Mouse (Mus musculus) common myeloid progenitor, adult 5-6 weeks (primary cell): ENCODE measurements at regions not wholly inside any gene's neighbourhood (a gene's known extent, or its start where the extent isn't known, plus 50 kb on each side); places are given as distances from the start of the nearest gene placed in this dataset.
A peak's percentile ranks its signal among the peaks of the same experiment; 100 is the strongest.

ENCODE experiments used
- ATAC-seq: replicated peaks from 2 replicates; pipeline ENCODE4 v1.8.0; 2016; ENCODE audit warnings: low read depth, mild to moderate bottlenecking, moderate TSS enrichment, inconsistent platforms; ENCODE audit not compliant: poor library complexity, severe bottlenecking

- ATAC-seq = no peak
Measured at GRCm38 (mm10) chr6:117275915-117276314, 107.6 kb downstream of the Cxcl12 start.

DNA sequence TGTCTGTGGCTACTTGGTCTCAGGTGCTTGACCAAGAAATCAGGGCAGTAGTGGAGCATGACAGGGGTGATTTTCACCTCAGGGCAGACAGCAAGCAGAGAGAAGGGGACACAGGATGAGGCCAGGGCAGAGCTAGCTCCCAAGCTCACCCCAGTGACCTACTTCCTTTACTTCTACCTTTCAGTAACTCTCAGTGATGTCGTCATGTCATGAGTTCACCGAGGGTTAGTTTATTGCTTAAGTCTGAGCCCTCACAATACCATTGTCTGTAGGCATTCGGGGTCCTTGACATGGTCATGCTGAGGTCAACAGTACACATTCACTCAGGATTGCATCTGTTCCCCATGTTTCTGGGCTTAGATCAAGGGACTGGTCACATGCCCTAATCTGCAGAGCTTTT, 108.5 kb downstream of the Cxcl12 start:
- ATAC-seq = no peak

GRCm38 (mm10) chr6:117279297-117279696, 111.0 kb downstream of the Cxcl12 start:
- no peak for ATAC-seq

DNA sequence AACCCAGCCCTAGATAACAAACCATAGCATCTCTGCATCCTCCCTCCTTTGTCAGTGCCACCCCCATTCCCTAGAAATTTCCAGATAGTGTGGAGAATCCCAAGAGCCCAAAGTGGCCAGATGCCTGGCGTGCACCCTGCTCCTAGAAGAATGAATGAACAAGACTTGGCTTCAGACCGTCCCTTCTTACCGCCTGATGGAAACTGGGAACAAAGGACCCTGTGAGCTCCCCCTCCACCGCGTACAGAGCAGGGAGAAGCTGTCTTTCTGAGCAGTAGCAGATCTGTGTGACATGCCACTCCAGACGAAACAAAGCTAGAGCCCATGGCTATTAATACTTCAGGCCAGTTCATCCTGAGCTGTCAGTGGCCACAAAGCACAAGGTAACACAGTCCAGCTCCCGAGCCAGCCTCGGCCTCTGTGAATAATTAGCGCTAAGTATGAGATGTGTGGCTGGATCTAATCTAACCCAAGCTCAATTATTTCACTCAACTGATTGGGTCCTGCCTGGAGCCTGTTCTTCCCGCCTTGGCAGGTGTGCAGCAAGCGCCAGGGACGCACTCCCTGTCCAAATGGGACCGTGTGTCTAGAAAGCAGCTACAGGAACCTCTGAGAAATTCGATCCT, 111.6 kb downstream of the Cxcl12 start:
- no peak for ATAC-seq

DNA sequence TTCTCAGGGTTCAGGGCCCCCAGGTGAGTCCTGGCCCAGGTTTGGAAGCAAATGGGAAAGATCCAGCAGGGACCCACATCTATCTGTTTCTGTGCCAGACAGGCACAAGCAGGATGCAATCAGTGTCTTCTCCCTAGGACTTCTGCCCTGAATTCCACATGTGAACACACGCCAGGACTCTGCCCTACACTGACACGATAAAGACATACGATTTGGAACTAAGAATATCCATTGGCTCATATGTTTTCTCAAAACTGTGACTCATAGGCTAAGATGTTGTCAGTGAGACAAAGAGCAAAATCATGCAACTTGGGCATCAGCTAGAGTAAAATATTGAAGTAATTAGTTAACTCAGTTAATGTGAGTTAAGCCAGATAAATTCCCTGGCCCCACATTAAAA, 112.6 kb downstream of the Cxcl12 start:
- ATAC-seq = no peak

DNA sequence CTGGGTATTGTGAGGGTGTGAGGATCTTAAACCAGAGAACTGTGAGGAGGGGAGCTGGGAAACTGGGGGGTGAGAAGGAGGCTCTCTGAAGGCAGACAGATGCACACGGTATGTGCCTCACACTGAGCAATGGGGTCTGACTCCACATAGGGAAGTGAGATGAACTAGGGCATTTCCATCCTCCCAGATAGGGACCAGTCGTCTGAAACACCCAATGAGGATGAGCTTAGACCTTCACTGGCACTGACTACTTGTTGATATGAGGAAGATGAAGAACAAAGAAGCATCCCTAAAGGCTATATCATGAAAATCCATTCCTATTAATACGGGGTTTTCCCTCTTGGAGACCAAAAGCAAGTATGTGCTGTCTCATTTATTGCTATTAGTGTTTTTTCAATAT, 115.3 kb downstream of the Cxcl12 start:
- no peak for ATAC-seq

DNA sequence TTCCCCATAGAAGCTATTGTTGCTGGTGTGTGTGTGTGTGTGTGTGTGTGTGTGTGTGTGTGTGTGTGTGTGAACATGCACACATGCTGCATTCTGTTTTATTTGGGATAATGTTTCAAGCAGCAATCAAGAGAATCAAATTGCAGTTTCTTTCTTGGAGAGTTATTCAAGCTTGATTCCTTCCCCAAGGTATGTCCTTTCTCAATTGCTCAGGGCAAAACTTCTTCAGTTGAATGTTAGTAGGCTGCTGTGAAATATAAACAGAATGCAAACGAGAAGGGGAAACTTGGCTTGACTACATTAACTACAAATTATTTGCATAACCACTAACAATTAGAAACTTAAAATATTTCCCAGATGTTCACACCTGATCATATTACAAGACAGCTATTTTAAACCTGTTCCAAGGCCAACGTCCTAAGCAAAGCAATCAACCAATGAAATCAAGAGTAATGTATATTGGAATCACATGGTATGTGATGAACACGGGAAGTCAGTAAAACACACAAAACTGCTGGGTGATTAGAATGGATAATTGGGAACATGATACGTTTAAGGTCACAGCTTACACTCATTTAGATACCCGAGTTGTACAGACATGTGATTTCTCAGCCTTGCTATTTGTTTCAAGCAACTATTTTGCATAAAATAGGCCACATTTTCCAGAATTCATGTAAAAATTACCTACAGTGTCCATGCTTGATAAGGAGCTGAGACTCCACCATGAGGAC, 116.2 kb downstream of the Cxcl12 start:
- ATAC-seq = no peak

- ATAC-seq = peak; percentile 96
Measured at GRCm38 (mm10) chr6:117287396-117287795, 119.1 kb downstream of the Cxcl12 start.

DNA sequence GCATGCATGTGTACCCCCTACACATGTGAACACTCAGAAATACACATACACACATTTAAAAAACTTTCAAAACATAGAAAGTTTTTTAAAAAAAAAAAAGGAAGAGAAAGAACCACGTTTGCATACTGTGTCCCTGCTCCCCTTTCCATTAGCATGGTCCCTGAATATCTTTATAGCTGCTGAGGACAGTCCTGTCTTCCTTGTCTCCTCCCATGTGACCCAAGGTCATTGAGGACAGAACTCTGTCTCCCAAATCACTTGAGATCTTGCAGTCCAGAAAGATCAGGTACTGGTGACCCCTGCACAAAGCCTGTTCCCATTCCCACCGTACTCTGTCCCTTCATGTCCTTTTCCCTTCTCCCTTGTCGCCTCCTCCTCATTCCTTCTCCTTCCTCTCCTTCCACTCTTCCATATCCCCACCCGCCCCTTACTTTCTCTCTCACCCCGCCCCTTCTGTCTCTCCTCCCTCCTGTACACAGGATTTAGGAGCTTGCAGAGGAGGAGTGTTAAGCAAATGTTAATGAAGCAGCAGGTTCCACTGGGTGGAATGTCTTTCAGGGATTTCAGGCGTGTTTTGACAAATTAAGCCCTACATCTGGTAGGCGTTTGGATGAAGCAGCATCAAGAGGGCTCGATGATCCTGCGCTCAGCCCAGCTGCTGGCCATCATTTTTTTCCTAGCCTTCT, 125.6 kb downstream of the Cxcl12 start:
- ATAC-seq = no peak

DNA sequence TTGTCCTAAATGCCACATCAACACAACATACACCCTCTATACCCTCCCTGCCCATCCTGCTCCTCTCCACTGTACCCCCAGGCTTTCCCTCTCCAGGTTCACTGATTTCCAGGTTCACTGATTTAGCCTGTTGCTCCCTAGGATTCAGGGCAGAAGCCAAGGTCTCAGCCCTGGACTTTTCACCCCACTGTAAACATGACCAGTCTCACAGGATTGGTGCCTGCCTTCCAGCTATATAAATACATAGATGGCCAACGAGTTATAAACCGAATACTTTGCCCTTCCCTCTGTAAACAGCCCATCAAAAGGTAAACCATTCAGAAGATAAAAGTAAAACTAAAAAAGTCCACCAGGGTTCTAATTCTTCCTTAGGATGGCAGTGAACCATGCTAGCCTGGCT, 129.6 kb downstream of the Cxcl12 start:
- ATAC-seq = no peak

GRCm38 (mm10) chr6:117299503-117300288, 131.4 kb downstream of the Cxcl12 start:
- ATAC-seq = no peak

DNA sequence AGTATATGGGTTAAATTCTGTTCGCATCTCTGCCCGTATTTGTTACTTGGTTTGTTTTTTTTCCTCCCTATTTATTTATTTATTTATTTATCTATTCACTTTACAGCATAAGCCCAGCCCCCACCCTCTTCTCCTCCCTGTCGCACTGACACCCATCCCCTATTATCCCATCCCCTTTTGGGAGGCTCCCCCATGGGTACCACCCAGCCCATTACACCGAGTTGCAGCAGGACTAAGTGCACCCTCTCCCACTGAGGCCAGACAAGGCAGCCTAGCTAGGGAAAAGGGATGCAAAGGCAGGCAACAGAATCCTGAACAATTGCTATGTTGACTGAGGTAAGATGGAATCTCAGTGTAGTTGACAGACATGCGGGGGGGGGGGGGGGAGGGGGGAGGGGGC, 135.0 kb downstream of the Cxcl12 start:
- no peak for ATAC-seq

DNA sequence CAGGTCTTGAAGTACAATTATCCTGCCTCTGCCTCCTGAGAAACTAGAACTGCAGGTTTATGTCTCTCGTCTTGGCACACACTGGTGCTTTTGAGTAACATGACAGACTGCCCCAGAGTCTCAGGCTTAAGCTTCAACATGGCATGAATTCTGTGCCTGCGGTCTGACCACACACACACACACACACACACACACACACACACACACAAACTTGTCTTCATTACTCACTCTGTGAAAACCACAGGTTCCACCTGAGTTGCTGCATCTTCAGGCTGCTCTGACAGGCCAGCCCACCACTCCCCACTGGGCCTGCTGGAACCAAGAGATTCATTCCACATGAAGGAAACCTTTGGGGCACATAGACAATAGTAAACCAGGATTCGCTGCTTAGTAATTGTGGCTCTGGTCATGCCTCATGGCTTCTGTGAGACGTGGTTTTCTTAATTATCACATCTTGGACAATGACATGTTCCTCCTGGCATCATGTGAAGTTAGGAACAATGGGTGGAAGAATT, 137.5 kb downstream of the Cxcl12 start:
- no peak for ATAC-seq

- ATAC-seq = no peak
Measured at GRCm38 (mm10) chr6:117308636-117309035, 140.3 kb downstream of the Cxcl12 start.

DNA sequence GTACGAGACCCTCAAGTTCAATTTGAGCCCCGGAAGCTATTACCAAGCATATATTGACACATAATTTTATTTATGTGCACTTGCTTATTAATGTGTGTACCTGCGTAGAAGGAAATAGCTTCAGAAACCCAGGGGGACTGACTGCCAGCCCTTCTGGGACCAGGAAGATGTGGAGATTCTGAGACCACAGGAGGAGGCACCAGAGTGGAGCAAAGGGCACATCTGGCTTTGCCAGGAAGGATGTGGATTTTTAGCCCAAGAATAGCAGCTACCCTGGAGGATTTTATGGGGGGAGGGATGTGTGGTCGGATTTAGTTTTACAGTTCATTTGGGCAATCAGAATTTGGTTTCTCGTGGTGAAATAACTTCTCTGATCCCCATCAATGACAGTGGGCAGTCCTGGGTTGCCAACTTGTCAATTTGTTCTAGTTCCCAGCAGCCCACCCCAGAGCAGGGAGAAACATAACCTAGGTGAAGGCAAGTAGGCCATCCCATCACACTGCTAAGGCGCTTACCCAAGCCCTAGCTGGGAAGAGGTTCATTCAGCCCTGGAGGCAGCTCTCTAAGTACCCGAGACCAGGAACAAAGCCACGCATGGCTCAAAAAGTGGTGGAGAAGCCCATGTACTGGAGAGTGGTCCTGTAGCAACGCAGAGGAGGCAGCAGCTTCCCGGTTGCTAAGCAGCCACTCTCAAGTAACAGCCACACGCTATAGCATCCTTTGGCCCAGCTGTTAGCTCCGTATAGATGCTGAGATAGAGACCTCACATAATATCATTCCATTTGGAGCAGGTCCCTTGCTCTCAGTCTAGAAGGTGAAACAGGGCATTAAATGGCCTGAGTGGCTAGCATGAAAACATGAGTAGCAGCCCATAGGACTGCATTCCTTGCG, 144.8 kb downstream of the Cxcl12 start:
- no peak for ATAC-seq

- no peak for ATAC-seq
Measured at GRCm38 (mm10) chr6:117313944-117314566, 145.7 kb downstream of the Cxcl12 start.

GRCm38 (mm10) chr6:117323301-117323700, 155.0 kb downstream of the Cxcl12 start:
- no peak for ATAC-seq

GRCm38 (mm10) chr6:117323850-117324249, 155.5 kb downstream of the Cxcl12 start:
- no peak for ATAC-seq
